Mouse (Mus musculus) liver, postnatal 0 days (tissue): ENCODE measurements around the gene Sgms1. TPM values are rescaled to one million over a fixed set of nuclear protein-coding genes. Genes with fewer than 3 reads are reported as not detected.

Experiments used
- ATAC-seq: fragments of 200-750 bp; cut with Nextera tagmentation; 2 replicates; pipeline ENCODE4 v1.8.0; 2017; ENCODE audit warnings: mild to moderate bottlenecking, moderate library complexity
- DNase-seq: peaks from one replicate; pipeline ENCODE4 v3.0.0-alpha.2; 2016
- H3K27ac ChIP-seq: fragments of 300-500 bp; sonication (generic); 2 replicates; pipeline ENCODE4 v1.5.1; 2014; ENCODE audit warnings: antibody characterized with exemption, moderate library complexity, mild to moderate bottlenecking, low read depth
- H3K27me3 ChIP-seq: fragments of 300-500 bp; sonication (generic); 2 replicates; pipeline ENCODE4 v1.6.1; 2014; ENCODE audit warnings: low read length, control low read depth, mixed read lengths; ENCODE audit not compliant: insufficient read depth
- H3K36me3 ChIP-seq: fragments of 300-500 bp; sonication (generic); replicated peaks from 2 replicates; pipeline ENCODE4 v1.6.1; 2014; ENCODE audit warnings: mild to moderate bottlenecking, control low read depth, low read length, moderate library complexity, mixed read lengths; ENCODE audit not compliant: insufficient read depth
- H3K4me1 ChIP-seq: fragments of 300-500 bp; sonication (generic); 2 replicates; pipeline ENCODE4 v1.6.1; 2014; ENCODE audit warnings: antibody characterized with exemption, mild to moderate bottlenecking, control low read depth; ENCODE audit not compliant: insufficient read depth
- H3K4me2 ChIP-seq: fragments of 300-500 bp; sonication (generic); 2 replicates; pipeline ENCODE4 v1.6.1; 2014; ENCODE audit warnings: low read depth, mild to moderate bottlenecking, low read length, moderate library complexity, mixed read lengths
- H3K4me3 ChIP-seq: fragments of 300-500 bp; sonication (generic); 2 replicates; pipeline ENCODE4 v1.5.1; 2014; ENCODE audit warnings: low read depth, low read length
- H3K9ac ChIP-seq: fragments of 300-500 bp; sonication (generic); replicated peaks from 2 replicates; pipeline ENCODE4 v1.6.1; 2014; ENCODE audit warnings: mild to moderate bottlenecking, moderate library complexity
- H3K9me3 ChIP-seq: fragments of 300-500 bp; sonication (generic); 2 replicates; pipeline ENCODE4 v1.6.1; 2016; ENCODE audit warnings: mild to moderate bottlenecking, control low read depth, low read length, mixed read lengths
- CTCF ChIP-seq: sonication (generic); IDR thresholded peaks from 2 replicates; pipeline ENCODE4 v1.5.1; 2016; ENCODE audit warnings: antibody characterized with exemption, low read depth
- EP300 ChIP-seq: IDR thresholded peaks from 2 replicates; pipeline ENCODE4 v1.6.1; 2016; ENCODE audit warnings: antibody characterized with exemption, low read depth, mild to moderate bottlenecking
- WGBS: fragments of 180-500 bp; shearing (Covaris S2); extraction: QIAGEN DNeasy Blood & Tissue Kit; methylation state at CpG from one replicate; pipeline ENCODE4 v1.1.7; 2014; ENCODE audit not compliant: insufficient replicate concordance; 5-methylcytosine and 5-hydroxymethylcytosine counted together
- polyA plus RNA-seq: library from polyadenylated mRNA; unstranded; fragments of >200 nt; fragmentation: Nextera tagmentation; extraction: Ambion mirVana; gene quantifications from 2 replicates; pipeline ENCODE4 v1.2.1, GENCODE M21; 2015

The Sgms1 gene
- polyA plus RNA-seq, 1 experiment from 2014 or later, result 16.0 TPM

- 0 out of 2 replicates have a peak overlapping the region, but pooled peaks have one; percentile 80 for H3K4me2 ChIP-seq
- ATAC-seq, result peak; percentile 20; the same call in 1 of the 2 replicates
- no peaks in the 10 kb centered on the region for H3K9me3 ChIP-seq
- no peak overlapping the region for H3K9ac ChIP-seq
- no peaks in the 10 kb centered on the region for H3K36me3 ChIP-seq
- H3K27ac ChIP-seq, result no peak overlapping the region
- no peaks in the 10 kb centered on the region for H3K27me3 ChIP-seq
- peaks cover 3% of the 10 kb centered on the region; the same call in 1 of the 2 replicates for H3K4me1 ChIP-seq
- no peak overlapping the region for H3K4me3 ChIP-seq
- TF ChIP-seq EP300, result peak; percentile 49; the same call in 1 of the 2 replicates
- TF ChIP-seq CTCF, result no peak
- DNase-seq, result no peak
- WGBS, result 86% methylated on average over 2 of the region's 2 CpGs
Measured at GRCm38 (mm10) chr19:32106750-32107149, 282.8 kb downstream of the Sgms1 start.

- DNase-seq, result no peak
- H3K4me2 ChIP-seq, result no peak overlapping the region
- H3K9ac ChIP-seq, result no peak overlapping the region
- ATAC-seq, result no peak
- H3K4me1 ChIP-seq, result peaks cover 3% of the 10 kb centered on the region; the same call in 1 of the 2 replicates
- WGBS, result 78% methylated on average over 4 of the region's 4 CpGs
- H3K4me3 ChIP-seq, result no peak overlapping the region
- TF ChIP-seq EP300 (no peak), CTCF (no peak)
- H3K27me3 ChIP-seq, result no peaks in the 10 kb centered on the region
- no peaks in the 10 kb centered on the region for H3K9me3 ChIP-seq
- H3K36me3 ChIP-seq, result no peaks in the 10 kb centered on the region
- no peak overlapping the region for H3K27ac ChIP-seq
Measured at GRCm38 (mm10) chr19:32104217-32104616, 285.3 kb downstream of the Sgms1 start.

- WGBS, result 33% methylated on average over 9 of the region's 9 CpGs
- H3K27ac ChIP-seq, result no peak overlapping the region
- ATAC-seq (no peak), DNase-seq (no peak)
- TF ChIP-seq CTCF (no peak), EP300 (no peak)
- no peak overlapping the region for H3K9ac ChIP-seq
- H3K4me2 ChIP-seq, result no peak overlapping the region
- peaks cover 3% of the 10 kb centered on the region; the same call in 1 of the 2 replicates for H3K4me1 ChIP-seq
- no peaks in the 10 kb centered on the region for H3K27me3 ChIP-seq
- no peaks in the 10 kb centered on the region for H3K36me3 ChIP-seq
- H3K9me3 ChIP-seq, result no peaks in the 10 kb centered on the region
- no peak overlapping the region for H3K4me3 ChIP-seq
Measured at GRCm38 (mm10) chr19:32102976-32103300, 286.6 kb downstream of the Sgms1 start.

- Histone ChIP-seq H3K27me3 (no peaks in the 10 kb centered on the region), H3K4me2 (no peak overlapping the region), H3K4me3 (no peak overlapping the region), H3K36me3 (no peaks in the 10 kb centered on the region), H3K4me1 (peaks cover 3% of the 10 kb centered on the region; the same call in 1 of the 2 replicates), H3K27ac (no peak overlapping the region), H3K9ac (no peak overlapping the region), H3K9me3 (no peaks in the 10 kb centered on the region)
- DNase-seq (no peak), ATAC-seq (no peak)
- 52% methylated on average over 18 of the region's 18 CpGs for WGBS
- TF ChIP-seq CTCF (no peak), EP300 (no peak)
Measured at GRCm38 (mm10) chr19:32102294-32102975, 287.1 kb downstream of the Sgms1 start.

GRCm38 (mm10) chr19:32098582-32098981, 290.9 kb downstream of the Sgms1 start:
- Histone ChIP-seq H3K9ac (no peak overlapping the region), H3K27ac (no peak overlapping the region), H3K9me3 (no peaks in the 10 kb centered on the region), H3K4me1 (no peaks in the 10 kb centered on the region), H3K4me2 (no peak overlapping the region), H3K4me3 (no peak overlapping the region), H3K27me3 (no peaks in the 10 kb centered on the region), H3K36me3 (no peaks in the 10 kb centered on the region; the same call in 1 of the 2 replicates)
- no peak for DNase-seq
- 67% methylated on average over 3 of the region's 3 CpGs for WGBS
- TF ChIP-seq CTCF (0 out of 2 replicates have a peak, but pooled peaks have one; percentile 7), EP300 (no peak)
- no peak for ATAC-seq

- DNase-seq, result no peak
- Histone ChIP-seq H3K36me3 (no peaks in the 10 kb centered on the region; the same call in 1 of the 2 replicates), H3K4me1 (no peaks in the 10 kb centered on the region), H3K9ac (no peak overlapping the region), H3K9me3 (no peaks in the 10 kb centered on the region), H3K4me2 (no peak overlapping the region), H3K4me3 (no peak overlapping the region), H3K27ac (no peak overlapping the region), H3K27me3 (no peaks in the 10 kb centered on the region)
- TF ChIP-seq EP300 (no peak), CTCF (no peak)
- WGBS, result 77% methylated on average over 4 of the region's 4 CpGs
- ATAC-seq, result no peak
Measured at GRCm38 (mm10) chr19:32092358-32092757, 297.2 kb downstream of the Sgms1 start.
